Mouse (Mus musculus): ENCODE results near the gene Kcnk7. TPM values are rescaled to one million over a fixed set of nuclear protein-coding genes. Genes with fewer than 3 reads are reported as not detected.

The Kcnk7 gene
- polyA plus RNA-seq, 1 experiment from 2014 or later: 0.32 TPM

GRCm38 (mm10) chr19:5728631-5729443 lies 24.7 kb downstream of the Kcnk7 start:
- ATAC-seq: peak; percentile 31
- Histone ChIP-seq H3K4me2 (peak overlapping the region; percentile 99), H3K9me3 (replicated peaks) (no peaks in the 10 kb centered on the region), H3K27me3 (no peaks in the 10 kb centered on the region), H3K9ac (peak overlapping the region; percentile 100), H3K4me1 (peaks cover 68% of the 10 kb centered on the region), H3K4me3 (peak overlapping the region; percentile 97), H3K36me3 (ENCODE audit: poor library complexity, severe bottlenecking) (peaks cover 22% of the 10 kb centered on the region), H3K27ac (peak overlapping the region; percentile 97)
- WGBS: 6% methylated on average over 37 of the region's 37 CpGs

GRCm38 (mm10) chr19:5729444-5729815 lies 25.3 kb downstream of the Kcnk7 start, which contains the start of gene Fam89b:
Fam89b (minus strand) TSS chr19:5729653.
- Histone ChIP-seq H3K4me1 (peaks cover 67% of the 10 kb centered on the region), H3K9ac (peak within 1 kb of the TSS; percentile 100), H3K27ac (peak within 1 kb of the TSS; percentile 97), H3K27me3 (no peaks in the 10 kb centered on the region), H3K4me3 (peak within 1 kb of the TSS; percentile 97), H3K36me3 (ENCODE audit: poor library complexity, severe bottlenecking) (peaks cover 16% of the 10 kb centered on the region), H3K4me2 (peak within 1 kb of the TSS; percentile 99), H3K9me3 (replicated peaks) (no peaks in the 10 kb centered on the region)
- peak; percentile 84 for ATAC-seq
- WGBS: under 1% methylated on average over 24 of the region's 37 CpGs

- H3K27ac ChIP-seq: peak overlapping the region; percentile 97
- H3K36me3 ChIP-seq (ENCODE audit: poor library complexity, severe bottlenecking): peaks cover 5% of the 10 kb centered on the region
- ATAC-seq: no peak
These were observed 26.4 kb downstream of the Kcnk7 start for GRCm38 (mm10) chr19:5730314-5731186.

GRCm38 (mm10) chr19:5731264-5731978 lies 27.3 kb downstream of the Kcnk7 start:
- H3K4me1 ChIP-seq: peaks cover 47% of the 10 kb centered on the region
- no peak overlapping the region for H3K27ac ChIP-seq
- peak overlapping the region; percentile 99 for H3K4me2 ChIP-seq
- peak overlapping the region; percentile 97 for H3K4me3 ChIP-seq
- H3K9ac ChIP-seq: peak overlapping the region; percentile 82
- ATAC-seq: peak; percentile 87
- under 1% methylated on average over 47 of the region's 47 CpGs for WGBS
- H3K36me3 ChIP-seq (ENCODE audit: poor library complexity, severe bottlenecking): no peaks in the 10 kb centered on the region
- peaks cover 16% of the 10 kb centered on the region; the same call in 1 of the 2 replicates for H3K27me3 ChIP-seq
- no peaks in the 10 kb centered on the region for H3K9me3 ChIP-seq (replicated peaks)

More at GRCm38 (mm10) chr19:5730314-5731186, 26.4 kb downstream of the Kcnk7 start:
- Histone ChIP-seq H3K9me3 (replicated peaks) (no peaks in the 10 kb centered on the region), H3K9ac (peak overlapping the region; percentile 82), H3K27me3 (peaks cover 8% of the 10 kb centered on the region; the same call in 1 of the 2 replicates), H3K4me3 (peak overlapping the region; percentile 97), H3K4me1 (peaks cover 56% of the 10 kb centered on the region), H3K4me2 (peak overlapping the region; percentile 99)
- 72% methylated on average over 29 of the region's 29 CpGs for WGBS

GRCm38 (mm10) chr19:5734325-5734724 lies 30.2 kb downstream of the Kcnk7 start:
- no peak overlapping the region for H3K4me3 ChIP-seq
- peaks cover 24% of the 10 kb centered on the region for H3K4me1 ChIP-seq
- H3K4me2 ChIP-seq: no peak overlapping the region
- WGBS: 83% methylated on average over 9 of the region's 9 CpGs
- peaks cover 27% of the 10 kb centered on the region for H3K27me3 ChIP-seq
- no peak overlapping the region for H3K27ac ChIP-seq
- H3K9ac ChIP-seq: no peak overlapping the region
- no peaks in the 10 kb centered on the region for H3K9me3 ChIP-seq (replicated peaks)
- no peak for ATAC-seq
- no peaks in the 10 kb centered on the region for H3K36me3 ChIP-seq (ENCODE audit: poor library complexity, severe bottlenecking)

- ATAC-seq: no peak
- no peaks in the 10 kb centered on the region for H3K36me3 ChIP-seq (ENCODE audit: poor library complexity, severe bottlenecking)
- H3K4me1 ChIP-seq: peaks cover 38% of the 10 kb centered on the region
- H3K27me3 ChIP-seq: peaks cover 49% of the 10 kb centered on the region
- WGBS: 53% methylated on average over 2 of the region's 2 CpGs
- H3K4me2 ChIP-seq: no peak overlapping the region
- no peak overlapping the region for H3K27ac ChIP-seq
- H3K9me3 ChIP-seq (replicated peaks): no peaks in the 10 kb centered on the region
- H3K4me3 ChIP-seq: no peak overlapping the region
- H3K9ac ChIP-seq: no peak overlapping the region
These were observed 35.3 kb downstream of the Kcnk7 start for GRCm38 (mm10) chr19:5739446-5739845.

- Histone ChIP-seq H3K9ac (peak within 1 kb of the TSS; percentile 86), H3K4me3 (peak within 1 kb of the TSS; percentile 61), H3K27ac (peak within 1 kb of the TSS; percentile 87), H3K9me3 (replicated peaks) (no peaks in the 10 kb centered on the region), H3K27me3 (peaks cover 52% of the 10 kb centered on the region), H3K4me1 (peaks cover 44% of the 10 kb centered on the region), H3K4me2 (peak within 1 kb of the TSS; percentile 95), H3K36me3 (ENCODE audit: poor library complexity, severe bottlenecking) (no peaks in the 10 kb centered on the region)
- 18% methylated on average over 10 of the region's 14 CpGs for WGBS
- ATAC-seq: peak; percentile 71
These were observed 36.5 kb downstream of the Kcnk7 start, which contains the start of gene Ltbp3 for GRCm38 (mm10) chr19:5740320-5741317. Ltbp3 (plus strand) TSS chr19:5740904.

GRCm38 (mm10) chr19:5741641-5742240 lies 37.6 kb downstream of the Kcnk7 start:
- peaks cover 55% of the 10 kb centered on the region for H3K4me1 ChIP-seq

GRCm38 (mm10) chr19:5742241-5742641 lies 38.1 kb downstream of the Kcnk7 start:
- H3K4me2 ChIP-seq: peak overlapping the region; percentile 95
- peaks cover 59% of the 10 kb centered on the region for H3K4me1 ChIP-seq
- peak overlapping the region; percentile 86 for H3K9ac ChIP-seq
- peak overlapping the region; percentile 87 for H3K27ac ChIP-seq
- no peaks in the 10 kb centered on the region for H3K36me3 ChIP-seq (ENCODE audit: poor library complexity, severe bottlenecking)
- H3K27me3 ChIP-seq: peaks cover 53% of the 10 kb centered on the region
- peak overlapping the region; percentile 61 for H3K4me3 ChIP-seq
- WGBS: under 1% methylated on average over 32 of the region's 32 CpGs
- no peaks in the 10 kb centered on the region for H3K9me3 ChIP-seq (replicated peaks)
- peak; percentile 41 for ATAC-seq

More at GRCm38 (mm10) chr19:5741641-5742240, 37.6 kb downstream of the Kcnk7 start:
- Histone ChIP-seq H3K27me3 (peaks cover 51% of the 10 kb centered on the region), H3K27ac (peak overlapping the region; percentile 87), H3K9me3 (replicated peaks) (no peaks in the 10 kb centered on the region), H3K4me3 (peak overlapping the region; percentile 61), H3K36me3 (ENCODE audit: poor library complexity, severe bottlenecking) (no peaks in the 10 kb centered on the region), H3K4me2 (peak overlapping the region; percentile 95), H3K9ac (peak overlapping the region; percentile 86)
- WGBS: under 1% methylated on average over 40 of the region's 55 CpGs
- ATAC-seq: peak; percentile 75

GRCm38 (mm10) chr19:5743576-5743975 lies 39.4 kb downstream of the Kcnk7 start:
- Histone ChIP-seq H3K4me1 (peaks cover 59% of the 10 kb centered on the region), H3K27ac (no peak overlapping the region), H3K4me3 (no peak overlapping the region), H3K9ac (no peak overlapping the region), H3K4me2 (peak overlapping the region; percentile 95), H3K36me3 (ENCODE audit: poor library complexity, severe bottlenecking) (no peaks in the 10 kb centered on the region), H3K27me3 (peaks cover 58% of the 10 kb centered on the region), H3K9me3 (replicated peaks) (no peaks in the 10 kb centered on the region)
- WGBS: 53% methylated on average over 5 of the region's 5 CpGs
- ATAC-seq: no peak

All from forebrain, embryonic 13.5 days (tissue).